ENCODE assay signal across 10 mouse cellular contexts in genomic region chr19:32348955-32349654, GRCm38 (mm10). TPM values are rescaled to one million over a fixed set of nuclear protein-coding genes. Genes with fewer than 3 reads are reported as not detected.
A peak's percentile ranks its signal among the peaks of the same experiment; 100 is the strongest.
DNase-seq lines count a peak whose midpoint lies in the region; ATAC-seq lines count a peak whose summit lies in the region.
"Had no signal": no experiment of that assay in that cellular context is flagged by ENCODE, and none has a peak within 500 bp of the region (broad histone marks: within the 10 kb centered on the region; RNA-seq: fewer than 3 reads in every experiment).

No protein-coding gene starts in this region.

- no peak overlapping the region for H3K4me3 ChIP-seq in forebrain, embryonic 10.5 days
- H3K4me3 ChIP-seq in forebrain, embryonic 13.5 days: no peak overlapping the region
- no peak overlapping the region for H3K4me3 ChIP-seq in limb, embryonic 15.5 days
- H3K4me3 ChIP-seq: liver, embryonic 13.5 days had no signal

- peak overlapping the region; percentile 58 for H3K27ac ChIP-seq in forebrain, embryonic 10.5 days
- no peak overlapping the region for H3K27ac ChIP-seq in forebrain, embryonic 13.5 days
- peak overlapping the region; percentile 22; the same call in 1 of the 2 replicates for H3K27ac ChIP-seq in limb, embryonic 15.5 days
- H3K27ac ChIP-seq: liver, embryonic 13.5 days had no signal

- peaks cover 35% of the 10 kb centered on the region for H3K27me3 ChIP-seq in forebrain, embryonic 10.5 days (ENCODE audit: poor library complexity, severe bottlenecking)
- H3K27me3 ChIP-seq in forebrain, embryonic 13.5 days: no peaks in the 10 kb centered on the region
- no peaks in the 10 kb centered on the region for H3K27me3 ChIP-seq in limb, embryonic 15.5 days
- H3K27me3 ChIP-seq: liver, embryonic 13.5 days had no signal

- H3K4me2 ChIP-seq in forebrain, embryonic 13.5 days: no peak overlapping the region
- H3K4me2 ChIP-seq in limb, embryonic 15.5 days: no peak overlapping the region
- H3K4me2 ChIP-seq: liver, embryonic 13.5 days had no signal

- H3K9ac ChIP-seq in forebrain, embryonic 13.5 days: no peak overlapping the region
- no peak overlapping the region for H3K9ac ChIP-seq in limb, embryonic 15.5 days
- H3K9ac ChIP-seq: liver, embryonic 13.5 days had no signal

- WGBS in forebrain, embryonic 10.5 days: 55% methylated on average over 7 of the region's 7 CpGs
- WGBS in forebrain, embryonic 13.5 days: 40% methylated on average over 7 of the region's 7 CpGs
- 41% methylated on average over 7 of the region's 7 CpGs for WGBS in limb, embryonic 15.5 days

- DNase-seq in forebrain, embryonic 10.5 days (ENCODE audit: extremely low spot score, low spot score): no peak
- peak; percentile 26 for DNase-seq in urinary bladder, postnatal 14 days (ENCODE audit: low spot score)
- DNase-seq in urinary bladder, postnatal 4 days (ENCODE audit: low spot score in 2 of 2): no peak
- no peak for DNase-seq in spleen, postnatal 4 days (ENCODE audit: low spot score in 2 of 2)
- DNase-seq in thymus, adult 18-20 months: no peak
- no peak for DNase-seq in right cerebral cortex, postnatal 25 days
- DNase-seq: liver, embryonic 13.5 days; right cerebral cortex, adult 18-20 months had no signal

- no peaks in the 10 kb centered on the region for H3K9me3 ChIP-seq in forebrain, embryonic 10.5 days
- no peaks in the 10 kb centered on the region for H3K9me3 ChIP-seq in forebrain, embryonic 13.5 days (replicated peaks)
- H3K9me3 ChIP-seq in limb, embryonic 15.5 days: no peaks in the 10 kb centered on the region
- H3K9me3 ChIP-seq: liver, embryonic 13.5 days had no signal

- ATAC-seq in forebrain, embryonic 13.5 days: no peak
- no peak for ATAC-seq in limb, embryonic 15.5 days (ENCODE audit: insufficient number of reproducible peaks, low FRiP score, low TSS enrichment, low read depth)

- no peaks in the 10 kb centered on the region; the same call in 1 of the 2 replicates for H3K36me3 ChIP-seq in forebrain, embryonic 10.5 days (replicated peaks)
- H3K36me3 ChIP-seq in forebrain, embryonic 13.5 days (ENCODE audit: poor library complexity, severe bottlenecking): no peaks in the 10 kb centered on the region
- no peaks in the 10 kb centered on the region; the same call in 1 of the 2 replicates for H3K36me3 ChIP-seq in limb, embryonic 15.5 days
- H3K36me3 ChIP-seq: liver, embryonic 13.5 days had no signal

- H3K4me1 ChIP-seq in forebrain, embryonic 10.5 days: peaks cover 48% of the 10 kb centered on the region
- H3K4me1 ChIP-seq in forebrain, embryonic 13.5 days: peaks cover 14% of the 10 kb centered on the region
- H3K4me1 ChIP-seq in limb, embryonic 15.5 days: peaks cover 36% of the 10 kb centered on the region

RNA-seq across cellular contexts. Expression of gene Sgms1, which starts 40.4 kb away (rescaled TPM):
- polyA plus RNA-seq in forebrain, embryonic 10.5 days (2016; fragmentation: Nextera tagmentation; extraction: Ambion mirVana): 14.1 and 15.1 TPM in 2 replicates
- polyA plus RNA-seq in forebrain, embryonic 13.5 days (2015; fragmentation: Nextera tagmentation; extraction: Ambion mirVana): 9.9 and 11.1 TPM in 2 replicates
- polyA plus RNA-seq in limb, embryonic 15.5 days (2015; fragmentation: Nextera tagmentation; extraction: Ambion mirVana): 45.6 and 49.8 TPM in 2 replicates
